Mouse (Mus musculus) cerebellum, adult 2 months (tissue): ENCODE results near the gene Olfr490.

Experiments used
- CTCF ChIP-seq: fragments of 200-500 bp; IDR thresholded peaks from 2 replicates; pipeline ENCODE4 v1.5.1; 2011; ENCODE audit warnings: low read depth, mild to moderate bottlenecking, control low read depth, low read length, moderate library complexity, borderline replicate concordance; ENCODE audit not compliant: insufficient read depth
- POLR2A ChIP-seq: fragments of 200-500 bp; IDR thresholded peaks from 2 replicates; pipeline ENCODE4 v1.6.1; 2011; ENCODE audit warnings: low read length, control low read depth, borderline replicate concordance; ENCODE audit not compliant: insufficient read depth

DNA sequence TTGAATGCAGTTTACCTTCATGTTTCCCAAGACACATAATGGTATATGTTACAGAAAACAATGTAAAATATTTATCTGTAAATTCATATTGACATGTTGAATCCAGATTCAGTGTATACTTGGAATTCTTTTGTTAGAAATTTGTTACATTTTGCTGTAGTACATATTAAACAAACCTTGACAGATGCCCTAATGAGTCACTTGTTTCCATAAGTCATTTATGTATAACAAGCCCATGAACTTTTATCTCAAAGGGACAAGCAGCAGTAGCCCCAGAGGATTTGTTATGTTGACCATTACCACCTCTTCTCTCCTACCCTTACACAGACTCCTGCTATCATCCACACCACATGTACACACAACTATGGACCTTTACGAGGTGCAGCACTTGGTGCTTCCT is 24.4 kb upstream of the Olfr490 start, which contains the start of gene Olfr491:
- TF ChIP-seq POLR2A (no peak), CTCF (no peak)
